In the genomic region with DNA sequence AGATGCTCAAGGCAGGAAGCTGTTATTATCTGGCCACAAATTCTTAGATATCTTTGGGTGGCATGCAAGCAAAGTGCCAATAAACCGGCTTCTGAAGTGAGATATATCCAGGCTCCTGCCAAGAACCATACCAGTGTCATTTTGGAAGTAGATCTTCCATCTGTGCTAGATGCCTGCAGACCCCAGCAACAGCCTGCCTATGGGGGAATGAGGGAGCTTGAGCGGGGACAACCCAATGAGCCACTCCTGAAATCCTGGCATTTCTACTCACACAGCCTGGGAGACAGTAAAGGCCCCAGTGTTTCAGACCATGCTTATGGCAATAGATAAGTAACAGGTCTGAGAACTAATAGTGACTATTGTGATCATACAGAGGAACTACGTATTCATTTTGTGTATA, we compare ENCODE assay signal across 35 mouse cellular contexts.
"Had no signal": no experiment of that assay in that cellular context is flagged by ENCODE, and none has a peak within 500 bp of the region (broad histone marks: within the 10 kb centered on the region; RNA-seq: fewer than 3 reads in every experiment).

No protein-coding gene starts in this region.

- H3K4me1 ChIP-seq: heart, embryonic 12.5 days; heart, embryonic 15.5 days; hindbrain, embryonic 10.5 days; hindbrain, embryonic 12.5 days; hindbrain, embryonic 13.5 days; hindbrain, embryonic 15.5 days; intestine, embryonic 15.5 days; kidney, embryonic 15.5 days had no signal

- H3K27ac ChIP-seq: heart, embryonic 13.5 days; heart, embryonic 15.5 days; hindbrain, embryonic 10.5 days; hindbrain, embryonic 12.5 days; hindbrain, embryonic 13.5 days; hindbrain, embryonic 14.5 days; hindbrain, embryonic 15.5 days; hindbrain, postnatal 0 days; intestine, embryonic 15.5 days; kidney, embryonic 15.5 days; kidney, postnatal 0 days; layer of hippocampus, adult 2 months; left cerebral cortex, adult 2 months had no signal

- H3K4me2 ChIP-seq: heart, embryonic 11.5 days; heart, embryonic 12.5 days; heart, embryonic 13.5 days; heart, embryonic 15.5 days; hindbrain, embryonic 12.5 days; hindbrain, embryonic 13.5 days; hindbrain, embryonic 14.5 days; hindbrain, embryonic 15.5 days; intestine, embryonic 15.5 days; kidney, embryonic 15.5 days had no signal

- H3K27me3 ChIP-seq: heart, embryonic 12.5 days; heart, embryonic 13.5 days; heart, embryonic 15.5 days; hindbrain, embryonic 12.5 days; hindbrain, embryonic 13.5 days; hindbrain, embryonic 15.5 days; intestine, embryonic 15.5 days; kidney, embryonic 15.5 days had no signal

- H3K9me3 ChIP-seq: heart, embryonic 12.5 days; heart, embryonic 13.5 days; hindbrain, embryonic 10.5 days; hindbrain, embryonic 13.5 days; intestine, embryonic 15.5 days; kidney, embryonic 15.5 days had no signal

- DNase-seq: heart, postnatal 10 days; heart, postnatal 14 days; heart, postnatal 36 days; heart, postnatal 4 days; kidney, adult 11 months; kidney, adult 18-20 months; kidney, adult 2 months; kidney, adult 8-10 months; kidney, adult 9 months; kidney, postnatal 10 days; kidney, postnatal 14 days; kidney, postnatal 25 days; kidney, postnatal 36 days; kidney, postnatal 4 days; layer of hippocampus, adult 9-11 months; layer of hippocampus, postnatal 36 days had no signal

- H3K36me3 ChIP-seq: heart, embryonic 12.5 days; heart, embryonic 13.5 days; heart, embryonic 15.5 days; hindbrain, embryonic 10.5 days; hindbrain, embryonic 12.5 days; hindbrain, embryonic 13.5 days; hindbrain, embryonic 15.5 days; intestine, embryonic 15.5 days; kidney, embryonic 15.5 days had no signal

- H3K4me3 ChIP-seq: heart, embryonic 12.5 days; heart, embryonic 13.5 days; heart, embryonic 15.5 days; hindbrain, embryonic 10.5 days; hindbrain, embryonic 12.5 days; hindbrain, embryonic 13.5 days; hindbrain, embryonic 15.5 days; intestine, embryonic 15.5 days; kidney, embryonic 15.5 days; layer of hippocampus, adult 2 months; left cerebral cortex, adult 2 months had no signal

- ATAC-seq: hindbrain, embryonic 16.5 days; hindbrain, postnatal 0 days; inflammation-experienced regulatory T-cells, adult 6 months; intestine, embryonic 15.5 days; intestine, embryonic 16.5 days; intestine, postnatal 0 days had no signal

- H3K9ac ChIP-seq: heart, embryonic 12.5 days; heart, embryonic 13.5 days; heart, embryonic 15.5 days; hindbrain, embryonic 12.5 days; hindbrain, embryonic 13.5 days; hindbrain, embryonic 14.5 days; hindbrain, embryonic 15.5 days; intestine, embryonic 15.5 days; kidney, embryonic 15.5 days had no signal
